Mouse (Mus musculus) thymus, adult 18-20 months (tissue): ENCODE measurements at regions not wholly inside any gene's neighbourhood (a gene's known extent, or its start where the extent isn't known, plus 50 kb on each side); places are given as distances from the start of the nearest gene placed in this dataset.

ENCODE experiments used
- DNase-seq, 2 experiments: peaks; one replicate each; pipeline ENCODE4 v3.0.0; 2022; ENCODE audit warnings: mixed read lengths in 2 of 2

DNA sequence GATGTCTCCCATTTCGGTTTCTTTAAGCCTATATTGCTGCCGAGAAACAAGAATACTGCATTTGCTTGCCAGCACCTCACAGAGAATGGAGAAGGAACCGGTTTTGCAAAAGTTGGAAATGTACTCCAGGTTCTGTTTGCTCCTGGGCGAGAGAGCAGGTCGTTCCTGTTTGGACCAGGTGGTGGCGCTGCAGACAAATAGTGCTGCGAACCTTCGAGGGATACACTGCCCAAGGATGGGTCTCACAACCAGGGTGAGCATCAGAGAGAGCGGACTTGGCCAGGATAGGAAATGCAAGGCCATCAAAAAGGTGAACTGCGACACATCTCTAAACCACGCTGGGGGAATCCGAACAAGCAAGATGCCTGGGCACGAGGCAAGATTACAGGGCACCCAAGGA is 54.0 kb upstream of the Ets2 start:
- peak; percentile 46 to 60 for DNase-seq

DNA sequence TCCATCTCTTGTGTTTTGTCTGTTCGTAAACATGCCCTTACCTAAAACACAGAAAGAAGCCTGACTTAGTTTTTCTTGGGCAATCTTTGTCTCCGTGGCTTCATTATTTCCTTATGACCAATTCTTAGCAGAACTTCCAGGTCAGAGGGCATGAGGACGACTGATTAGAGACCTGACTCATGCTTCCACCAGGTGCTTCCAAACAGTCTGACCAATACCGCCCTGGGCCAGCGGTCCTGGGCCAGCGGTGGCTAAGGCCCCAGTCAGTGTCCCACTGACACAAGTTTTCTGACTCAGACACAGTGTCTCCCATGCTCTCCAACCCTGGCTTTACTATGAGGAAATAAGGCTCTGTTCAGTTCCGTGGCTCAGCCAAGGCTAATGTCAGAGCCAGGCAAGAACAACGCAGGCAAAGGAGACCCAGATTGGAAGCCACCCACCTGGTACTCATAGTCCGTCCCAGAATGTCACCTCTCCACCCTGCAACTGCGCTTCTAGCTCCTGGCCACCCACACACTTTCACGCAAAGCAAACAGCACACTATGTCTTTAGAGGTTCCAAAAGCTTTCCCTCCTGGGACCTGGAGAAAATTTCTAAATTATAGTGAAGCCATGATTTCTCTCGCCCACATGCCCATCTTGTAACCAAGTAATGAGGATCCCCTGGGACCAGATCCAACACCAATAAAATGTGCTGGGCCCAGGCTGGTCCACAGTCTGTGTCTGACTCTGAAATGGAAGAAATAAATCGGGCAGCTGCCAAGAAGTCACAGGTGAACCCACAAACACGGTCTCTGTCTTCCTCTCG is 56.6 kb upstream of the Erg start:
- no peak for DNase-seq

DNA sequence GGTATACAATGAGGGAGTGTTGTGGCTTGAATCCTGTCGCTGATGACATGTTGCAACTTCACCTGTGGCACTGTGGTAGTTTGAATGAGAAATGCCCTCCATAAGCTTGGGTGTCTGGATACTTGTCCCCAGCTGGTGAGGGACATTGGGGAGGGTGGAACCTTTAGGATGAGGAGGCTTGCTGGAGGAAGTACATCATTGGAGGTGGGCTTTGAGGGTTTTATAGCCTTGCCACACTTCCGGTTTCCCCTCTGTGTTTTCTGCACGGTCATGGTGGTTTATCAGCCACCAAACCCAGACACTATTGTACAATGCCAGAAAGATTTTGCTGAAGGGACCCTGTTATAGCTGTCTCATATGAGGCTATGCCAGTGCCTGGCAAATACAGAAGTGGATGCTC is 54.3 kb upstream of the Erg start:
- DNase-seq, result no peak

GRCm38 (mm10) chr16:95639677-95640076 is 53.3 kb upstream of the Erg start:
- no peak for DNase-seq

- no peak for DNase-seq
Observed at GRCm38 (mm10) chr16:95637850-95638249, 51.5 kb upstream of the Erg start.

DNA sequence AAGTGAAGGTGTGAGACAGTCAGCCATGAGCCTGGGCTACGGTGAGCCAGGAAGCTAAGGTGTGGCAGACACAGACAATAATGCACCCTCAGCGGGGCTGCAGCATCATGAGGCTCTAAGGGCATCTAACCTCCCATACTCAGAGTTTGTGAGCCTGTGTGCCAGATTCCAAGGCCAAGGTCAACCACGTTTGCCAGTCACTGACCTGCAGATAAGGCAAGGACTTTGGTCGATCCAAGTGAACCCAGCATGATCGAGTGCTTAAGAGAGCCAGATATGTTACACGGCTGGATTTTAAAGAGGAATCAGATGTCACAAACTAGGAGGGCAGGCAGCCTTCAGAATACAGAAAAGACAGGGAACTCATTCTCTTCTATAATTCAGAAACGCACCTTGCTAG is 50.2 kb upstream of the Erg start:
- DNase-seq, result no peak
